Mouse (Mus musculus) myocyte (in vitro differentiated cells): ENCODE results near the gene Prss2.

Experiments used
- CEBPB ChIP-seq: IDR thresholded peaks from 2 replicates; pipeline ENCODE4 v1.6.1; 2011; ENCODE audit warnings: mild to moderate bottlenecking, moderate library complexity; ENCODE audit not compliant: poor library complexity, insufficient read depth, severe bottlenecking
- E2F4 ChIP-seq: IDR thresholded peaks from one replicate; pipeline ENCODE4 v1.6.1; 2011; ENCODE audit warnings: mild to moderate bottlenecking, control low read depth, moderate library complexity; ENCODE audit not compliant: insufficient read depth
- MAX ChIP-seq: IDR thresholded peaks from one replicate; pipeline ENCODE4 v1.6.1; 2011; ENCODE audit warnings: low read depth, mild to moderate bottlenecking, control low read depth
- MYOD1 ChIP-seq, 3 experiments: IDR thresholded peaks; one replicate each; pipeline ENCODE4 v1.6.1; 2011; ENCODE audit warnings: control low read depth in 2 of 3, low read depth in 2 of 3, mild to moderate bottlenecking in 2 of 3, moderate library complexity in 1 of 3; ENCODE audit not compliant: insufficient read length in 2 of 3, control insufficient read depth in 1 of 3
- MYOG ChIP-seq, 3 experiments: IDR thresholded peaks; one replicate each; pipeline ENCODE4 v1.6.1; 2011; ENCODE audit warnings: control low read depth in 2 of 3, low read depth in 2 of 3, mild to moderate bottlenecking in 2 of 3; ENCODE audit not compliant: insufficient read length in 2 of 3, control insufficient read depth in 1 of 3, insufficient read depth in 1 of 3
- POLR2A ChIP-seq: IDR thresholded peaks from one replicate; pipeline ENCODE4 v1.6.1; 2011; ENCODE audit warnings: low read depth, mild to moderate bottlenecking, control low read depth, moderate library complexity; ENCODE audit not compliant: insufficient read length
- POLR2AphosphoS2 ChIP-seq: IDR thresholded peaks from one replicate; pipeline ENCODE4 v1.6.1; 2011; ENCODE audit warnings: low read depth, control low read depth; ENCODE audit not compliant: insufficient read length
- TCF12 ChIP-seq: IDR thresholded peaks from one replicate; pipeline ENCODE4 v1.6.1; 2011; ENCODE audit warnings: mild to moderate bottlenecking, control low read depth; ENCODE audit not compliant: poor library complexity, insufficient read depth, severe bottlenecking
- USF1 ChIP-seq: IDR thresholded peaks from one replicate; pipeline ENCODE4 v1.6.1; 2011; ENCODE audit warnings: low read depth, mild to moderate bottlenecking, control low read depth, moderate library complexity

DNA sequence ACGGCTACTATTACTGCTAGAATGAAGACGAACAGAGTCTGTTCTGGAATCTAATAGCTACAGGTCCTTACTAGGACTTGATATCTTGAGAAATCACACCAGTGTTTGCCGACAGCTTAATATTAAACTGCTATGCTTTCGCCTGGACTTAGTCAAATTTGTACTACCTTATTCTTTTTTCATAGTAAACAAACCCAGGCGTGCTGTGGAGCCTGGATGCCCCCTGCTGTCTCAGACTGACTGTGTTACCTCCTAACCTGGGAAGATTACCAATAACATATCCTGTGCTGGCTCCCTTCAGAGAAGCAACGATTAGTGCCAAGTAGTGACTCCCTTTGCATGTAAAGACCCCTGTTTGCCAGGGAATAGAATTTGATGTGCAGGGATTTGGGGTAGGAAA, 16.3 kb upstream of the Prss2 start:
- no peak for TF ChIP-seq E2F4
- no peak for TF ChIP-seq USF1
- no peak for TF ChIP-seq POLR2A
- no peak for TF ChIP-seq MYOD1 (IDR thresholded peaks at IDR 0.05; ENCODE audit: control insufficient read depth in 1 of 3, insufficient read length in 2 of 3, low read depth in 2 of 3)
- TF ChIP-seq MAX = no peak
- no peak for TF ChIP-seq TCF12
- TF ChIP-seq POLR2AphosphoS2 = no peak
- TF ChIP-seq MYOG (IDR thresholded peaks at IDR 0.05; ENCODE audit: control insufficient read depth in 1 of 3, insufficient read depth in 1 of 3, insufficient read length in 2 of 3, low read depth in 2 of 3) = no peak
- TF ChIP-seq CEBPB = no peak
